Mouse (Mus musculus): ENCODE measurements around the gene Sox5. TPM values are rescaled to one million over a fixed set of nuclear protein-coding genes. Genes with fewer than 3 reads are reported as not detected.

Sox5 gene
- polyA plus RNA-seq, 1 experiment: 2.8 TPM

GRCm38 (mm10) chr6:144338221-144338620 lies 443.6 kb downstream of the Sox5 start:
- Histone ChIP-seq H3K4me1 (ENCODE audit: control insufficient read depth, insufficient read depth, low read length) (no peaks in the 10 kb centered on the region), H3K27ac (ENCODE audit: insufficient read depth, low read length) (no peak overlapping the region), H3K4me3 (ENCODE audit: insufficient read depth, low read length) (no peak overlapping the region)
- TF ChIP-seq CTCF (IDR thresholded peaks at IDR 0.05; ENCODE audit: borderline replicate concordance, insufficient read depth, low read length) (no peak), POLR2A (IDR thresholded peaks at IDR 0.05; ENCODE audit: low read depth, low read length) (no peak)

GRCm38 (mm10) chr6:144337436-144337969 lies 444.3 kb downstream of the Sox5 start:
- no peaks in the 10 kb centered on the region for H3K4me1 ChIP-seq (ENCODE audit: control insufficient read depth, insufficient read depth, low read length)
- TF ChIP-seq CTCF (IDR thresholded peaks at IDR 0.05; ENCODE audit: borderline replicate concordance, insufficient read depth, low read length) (no peak), POLR2A (IDR thresholded peaks at IDR 0.05; ENCODE audit: low read depth, low read length) (no peak)
- H3K27ac ChIP-seq (ENCODE audit: insufficient read depth, low read length): no peak overlapping the region
- H3K4me3 ChIP-seq (ENCODE audit: insufficient read depth, low read length): no peak overlapping the region

DNA sequence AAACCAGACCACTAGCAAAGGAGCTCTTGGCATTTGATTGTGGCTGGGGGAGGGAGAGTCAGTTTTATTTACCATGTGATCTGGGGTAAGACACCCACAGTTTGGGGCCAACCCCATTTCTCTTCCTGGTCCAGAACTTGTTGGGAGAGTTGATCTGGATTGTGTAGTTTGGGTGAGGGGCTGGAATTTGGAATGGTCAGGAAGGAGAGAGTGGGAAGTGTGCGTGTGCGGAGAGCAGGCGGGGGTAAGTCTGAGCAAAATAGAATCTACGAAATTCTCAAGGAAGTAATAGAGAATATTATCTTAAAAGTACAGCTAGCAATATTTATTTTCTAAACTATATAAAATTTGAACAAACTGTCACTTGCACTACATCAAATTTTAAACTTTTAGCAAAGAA lies 445.0 kb downstream of the Sox5 start:
- no peak for TF ChIP-seq POLR2A (IDR thresholded peaks at IDR 0.05; ENCODE audit: low read depth, low read length)
- TF ChIP-seq CTCF (IDR thresholded peaks at IDR 0.05; ENCODE audit: borderline replicate concordance, insufficient read depth, low read length): no peak
- Histone ChIP-seq H3K27ac (ENCODE audit: insufficient read depth, low read length) (no peak overlapping the region), H3K4me1 (ENCODE audit: control insufficient read depth, insufficient read depth, low read length) (no peaks in the 10 kb centered on the region), H3K4me3 (ENCODE audit: insufficient read depth, low read length) (no peak overlapping the region)

DNA sequence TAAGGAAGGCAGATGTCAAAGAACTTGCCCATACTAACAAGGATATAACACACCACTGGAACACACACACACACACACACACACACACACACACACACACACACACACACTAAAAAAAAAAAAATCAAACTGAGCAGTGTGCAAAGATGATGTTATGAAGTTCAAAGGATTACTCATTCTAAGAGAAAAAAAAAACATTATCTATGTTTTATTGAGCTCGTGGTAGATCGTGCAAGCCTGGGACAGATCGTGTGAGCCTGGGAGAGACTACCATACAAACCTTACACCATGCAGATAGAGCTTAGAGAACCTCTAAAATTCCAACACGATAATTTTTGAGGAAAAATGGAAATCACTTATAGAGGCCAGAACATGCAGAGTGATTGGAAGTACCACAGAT lies 448.6 kb downstream of the Sox5 start:
- H3K4me1 ChIP-seq (ENCODE audit: control insufficient read depth, insufficient read depth, low read length): no peaks in the 10 kb centered on the region
- TF ChIP-seq POLR2A (IDR thresholded peaks at IDR 0.05; ENCODE audit: low read depth, low read length) (no peak), CTCF (IDR thresholded peaks at IDR 0.05; ENCODE audit: borderline replicate concordance, insufficient read depth, low read length) (no peak)
- no peak overlapping the region for H3K27ac ChIP-seq (ENCODE audit: insufficient read depth, low read length)
- no peak overlapping the region for H3K4me3 ChIP-seq (ENCODE audit: insufficient read depth, low read length)

GRCm38 (mm10) chr6:144332027-144332426 lies 449.8 kb downstream of the Sox5 start:
- Histone ChIP-seq H3K4me1 (ENCODE audit: control insufficient read depth, insufficient read depth, low read length) (no peaks in the 10 kb centered on the region), H3K27ac (ENCODE audit: insufficient read depth, low read length) (no peak overlapping the region), H3K4me3 (ENCODE audit: insufficient read depth, low read length) (no peak overlapping the region)
- TF ChIP-seq CTCF (IDR thresholded peaks at IDR 0.05; ENCODE audit: borderline replicate concordance, insufficient read depth, low read length) (no peak), POLR2A (IDR thresholded peaks at IDR 0.05; ENCODE audit: low read depth, low read length) (no peak)

GRCm38 (mm10) chr6:144329311-144329930 lies 452.4 kb downstream of the Sox5 start:
- TF ChIP-seq POLR2A (IDR thresholded peaks at IDR 0.05; ENCODE audit: low read depth, low read length) (no peak), CTCF (IDR thresholded peaks at IDR 0.05; ENCODE audit: borderline replicate concordance, insufficient read depth, low read length) (no peak)
- Histone ChIP-seq H3K4me3 (ENCODE audit: insufficient read depth, low read length) (no peak overlapping the region), H3K27ac (ENCODE audit: insufficient read depth, low read length) (no peak overlapping the region), H3K4me1 (ENCODE audit: control insufficient read depth, insufficient read depth, low read length) (no peaks in the 10 kb centered on the region)

GRCm38 (mm10) chr6:144328779-144329178 lies 453.0 kb downstream of the Sox5 start:
- no peak overlapping the region for H3K27ac ChIP-seq (ENCODE audit: insufficient read depth, low read length)
- no peak for TF ChIP-seq POLR2A (IDR thresholded peaks at IDR 0.05; ENCODE audit: low read depth, low read length)
- TF ChIP-seq CTCF (IDR thresholded peaks at IDR 0.05; ENCODE audit: borderline replicate concordance, insufficient read depth, low read length): no peak
- no peaks in the 10 kb centered on the region for H3K4me1 ChIP-seq (ENCODE audit: control insufficient read depth, insufficient read depth, low read length)

GRCm38 (mm10) chr6:144326817-144327216 lies 455.0 kb downstream of the Sox5 start:
- Histone ChIP-seq H3K27ac (ENCODE audit: insufficient read depth, low read length) (no peak overlapping the region), H3K4me1 (ENCODE audit: control insufficient read depth, insufficient read depth, low read length) (no peaks in the 10 kb centered on the region), H3K4me3 (ENCODE audit: insufficient read depth, low read length) (no peak overlapping the region)
- TF ChIP-seq CTCF (IDR thresholded peaks at IDR 0.05; ENCODE audit: borderline replicate concordance, insufficient read depth, low read length) (no peak), POLR2A (IDR thresholded peaks at IDR 0.05; ENCODE audit: low read depth, low read length) (no peak)

More at GRCm38 (mm10) chr6:144328779-144329178, 453.0 kb downstream of the Sox5 start:
- H3K4me3 ChIP-seq (ENCODE audit: insufficient read depth, low read length): no peak overlapping the region

GRCm38 (mm10) chr6:144323372-144323771 lies 458.4 kb downstream of the Sox5 start:
- TF ChIP-seq CTCF (IDR thresholded peaks at IDR 0.05; ENCODE audit: borderline replicate concordance, insufficient read depth, low read length) (no peak), POLR2A (IDR thresholded peaks at IDR 0.05; ENCODE audit: low read depth, low read length) (no peak)
- H3K27ac ChIP-seq (ENCODE audit: insufficient read depth, low read length): no peak overlapping the region
- no peaks in the 10 kb centered on the region for H3K4me1 ChIP-seq (ENCODE audit: control insufficient read depth, insufficient read depth, low read length)
- no peak overlapping the region for H3K4me3 ChIP-seq (ENCODE audit: insufficient read depth, low read length)

DNA sequence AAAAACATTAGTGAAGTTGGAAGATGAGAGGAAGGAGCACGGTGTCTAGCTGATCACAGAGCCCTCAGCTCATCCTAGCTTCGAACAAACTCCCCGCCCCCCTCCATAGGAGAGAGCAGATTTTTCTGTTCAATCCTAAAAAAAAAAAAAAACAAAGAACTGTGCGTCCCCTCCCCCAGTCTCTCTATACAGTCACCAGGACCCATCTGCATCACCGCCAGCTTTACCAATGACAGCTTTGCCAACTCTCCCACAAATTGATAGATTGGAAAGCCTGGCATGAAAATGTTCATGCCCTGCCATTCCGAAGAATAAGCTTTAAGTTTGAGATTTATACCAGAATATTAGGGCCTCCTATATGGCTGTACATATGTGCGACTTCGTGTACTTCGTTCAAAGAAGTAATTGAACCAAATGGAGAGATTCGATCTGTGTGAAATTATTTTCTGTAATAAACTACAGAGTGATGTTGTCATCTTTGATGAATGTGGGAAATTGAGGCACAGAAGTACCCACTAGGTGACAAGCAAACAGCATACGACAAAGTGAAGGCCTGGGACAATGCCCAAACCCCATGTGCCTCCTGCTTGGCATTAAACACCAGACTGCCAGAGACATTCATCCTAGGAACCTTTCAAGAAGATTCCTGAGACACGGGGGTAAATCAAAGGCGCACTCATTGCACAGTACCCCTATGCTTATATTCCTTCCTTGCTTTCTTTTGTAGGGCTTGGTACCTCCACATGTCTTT lies 459.3 kb downstream of the Sox5 start:
- Histone ChIP-seq H3K4me3 (ENCODE audit: insufficient read depth, low read length) (no peak overlapping the region), H3K4me1 (ENCODE audit: control insufficient read depth, insufficient read depth, low read length) (no peaks in the 10 kb centered on the region), H3K27ac (ENCODE audit: insufficient read depth, low read length) (no peak overlapping the region)
- TF ChIP-seq CTCF (IDR thresholded peaks at IDR 0.05; ENCODE audit: borderline replicate concordance, insufficient read depth, low read length) (no peak), POLR2A (IDR thresholded peaks at IDR 0.05; ENCODE audit: low read depth, low read length) (no peak)

Measured in embryonic fibroblast, embryonic 13.5 days (primary cell).